Mouse (Mus musculus) kidney, postnatal 25 days (tissue): ENCODE measurements around the gene Amn1.
"Not testable (repeated sequence)": the region's sequence is repeated elsewhere in the genome, so short reads cannot be mapped to it uniquely, and the experiment has no call there.

Experiments
- DNase-seq, 2 experiments: peaks; one replicate each; pipeline ENCODE4 v3.0.0; 2021; ENCODE audit warnings: mixed read lengths in 2 of 2

The Amn1 gene

DNA sequence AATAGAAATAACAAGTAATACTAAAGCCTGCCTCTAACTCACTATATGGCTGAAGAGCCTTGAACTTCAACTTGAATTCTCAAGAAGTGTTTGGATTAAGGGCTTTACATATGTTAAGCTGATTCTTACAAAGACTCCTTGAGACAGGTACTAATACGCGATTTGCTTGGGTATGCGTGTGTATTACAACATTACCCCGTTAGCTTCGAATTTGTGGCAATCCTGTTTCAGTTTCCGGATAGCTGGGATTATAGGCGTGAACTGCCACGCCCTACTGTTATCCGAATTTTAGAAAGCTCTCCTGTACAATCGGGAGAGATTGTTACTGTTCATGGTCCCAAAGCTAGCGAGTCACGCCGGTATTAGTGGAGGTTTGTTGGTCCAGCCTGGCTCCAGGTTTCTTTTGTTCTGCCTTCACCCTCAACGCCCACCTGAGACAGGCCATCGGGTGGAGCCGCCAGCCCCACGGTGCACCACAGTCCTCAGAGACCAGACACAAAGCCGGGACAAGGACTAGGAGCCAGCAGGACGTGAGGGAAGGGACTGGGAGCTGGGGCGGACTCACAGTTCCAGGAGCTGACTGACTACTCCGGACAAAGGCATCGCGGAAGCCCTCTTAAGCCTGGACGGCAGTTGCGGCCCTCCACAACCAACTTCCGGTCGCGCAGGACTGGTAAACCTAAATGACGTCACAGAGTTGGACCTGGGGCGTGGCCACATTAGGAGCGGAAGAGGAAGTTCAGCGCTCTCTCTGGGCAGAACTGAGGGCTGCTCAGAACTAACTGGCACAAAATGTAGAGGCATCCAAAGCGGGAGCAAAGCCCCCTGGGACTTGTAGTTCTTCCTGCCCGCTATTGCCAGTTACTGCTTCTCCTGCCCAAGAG is at the start of gene Amn1:
TSS of gene Amn1 (minus strand) at position 672 of the 884 bp plus-strand sequence.
- peak; percentile 99 for DNase-seq

DNA sequence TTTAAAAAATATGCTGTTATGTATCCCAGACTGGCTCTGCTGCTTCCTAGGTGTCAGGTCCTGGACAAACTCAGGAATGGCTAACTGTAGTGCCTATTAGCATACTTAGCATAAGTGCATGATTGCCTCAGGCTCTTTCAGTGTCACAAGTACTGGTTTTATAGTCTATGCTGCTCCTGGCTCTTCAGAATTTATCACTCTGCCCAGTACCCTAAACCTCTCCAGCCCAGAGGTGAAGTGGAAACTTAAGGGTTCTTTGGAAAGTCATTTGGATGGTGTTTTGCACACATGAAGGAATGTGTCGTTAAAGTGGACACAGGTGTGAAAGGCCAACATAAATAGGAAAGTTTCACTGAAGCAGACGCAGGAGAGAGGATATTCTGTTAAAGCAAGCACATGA is 48.3 kb upstream of the Amn1 start:
- no peak for DNase-seq

DNA sequence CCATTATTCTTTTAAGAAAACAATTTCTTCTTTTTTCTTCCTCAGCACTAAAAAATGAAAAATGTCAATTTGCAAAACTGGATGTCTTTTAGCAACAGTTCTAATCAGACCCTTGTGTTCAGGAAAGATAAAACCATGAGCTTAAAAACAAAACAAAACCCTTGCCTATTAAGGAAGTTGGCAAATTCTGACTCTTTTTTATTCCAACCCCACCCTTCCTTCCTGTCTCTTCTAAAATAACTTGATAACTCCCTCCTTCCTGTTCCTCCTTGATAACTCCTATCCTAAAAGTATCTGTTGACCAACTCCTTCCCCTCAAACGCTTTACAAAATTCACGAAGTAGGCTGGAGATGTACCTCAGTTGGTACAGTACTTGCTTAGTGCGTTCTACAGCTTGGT is 45.4 kb upstream of the Amn1 start:
- no peak for DNase-seq

DNA sequence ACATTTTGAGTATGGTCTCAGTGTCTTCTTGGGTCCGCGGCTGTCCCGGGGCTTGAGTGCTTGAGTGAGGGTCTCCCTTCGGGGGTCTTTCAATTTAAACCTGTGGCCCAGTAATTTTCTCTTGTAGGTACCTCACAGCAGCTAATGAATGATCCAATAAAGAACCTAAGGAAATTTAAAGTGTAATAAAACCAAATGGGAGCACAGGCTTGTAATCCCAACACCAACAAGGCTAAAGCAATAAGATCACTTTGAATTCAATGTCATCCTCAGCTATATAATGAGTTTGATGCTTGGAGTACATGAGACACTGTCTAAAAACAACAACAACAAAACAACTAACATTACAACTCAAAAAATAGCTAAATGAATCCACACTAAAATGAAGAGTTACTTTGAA is 36.2 kb upstream of the Amn1 start:
- DNase-seq = no peak

DNA sequence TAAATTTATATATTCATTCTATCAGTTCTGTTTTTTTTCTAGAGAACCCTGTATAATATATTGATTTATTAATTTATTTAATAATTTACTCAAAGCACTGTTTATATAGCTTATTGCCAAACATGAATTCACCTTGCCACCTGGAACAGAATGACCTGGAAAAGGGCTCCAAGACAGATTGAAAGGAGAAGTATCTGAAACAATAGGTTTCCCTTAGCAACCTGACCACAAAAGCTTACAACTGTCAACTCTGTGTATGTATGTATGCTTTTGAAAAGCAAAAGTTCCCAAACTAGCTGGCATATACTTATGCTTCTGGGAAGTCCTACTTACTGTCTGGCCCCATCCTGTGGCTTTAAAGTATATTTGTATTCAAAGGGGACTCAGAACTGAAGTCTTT is 32.8 kb upstream of the Amn1 start:
- no peak for DNase-seq

DNA sequence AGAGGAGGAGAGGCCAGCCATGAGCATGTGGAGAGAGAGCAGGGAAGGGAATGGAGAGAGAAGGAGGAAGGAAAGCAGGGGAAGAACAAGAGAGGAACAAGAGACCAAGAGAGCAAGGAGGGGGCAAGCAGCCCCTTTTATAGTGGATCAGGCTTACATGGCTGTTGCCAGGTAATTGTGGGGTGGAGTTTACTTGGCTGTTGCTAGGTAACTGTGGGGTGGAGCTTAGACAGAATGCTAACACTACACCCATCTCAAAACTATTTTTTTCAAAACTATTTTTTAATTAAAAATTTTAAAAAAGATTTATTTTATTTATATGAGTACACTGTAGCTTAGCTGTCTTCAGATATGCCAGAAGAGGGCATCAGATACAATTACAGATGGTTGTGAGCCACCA is 10.1 kb upstream of the Amn1 start:
- no peak for DNase-seq

DNA sequence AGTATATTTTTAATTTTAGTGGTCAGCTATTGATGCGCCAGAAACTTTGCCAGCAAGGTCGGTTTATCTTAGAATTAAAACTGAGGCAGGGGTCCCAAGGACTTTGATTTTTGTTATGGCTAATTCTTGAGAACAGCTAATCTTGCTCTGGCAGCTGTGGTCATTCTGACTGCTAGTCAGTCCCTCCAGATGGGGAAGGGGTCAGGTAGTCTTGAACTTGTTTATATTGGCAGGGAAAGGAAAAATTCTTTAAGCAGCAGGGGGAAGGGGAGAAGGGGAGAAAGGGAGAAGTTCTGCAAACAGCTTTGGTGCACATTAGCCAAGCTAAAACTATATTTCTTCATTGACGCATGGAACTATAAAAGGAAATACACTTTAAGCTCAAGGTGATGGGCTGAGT is 8.6 kb upstream of the Amn1 start:
- no peak for DNase-seq

DNA sequence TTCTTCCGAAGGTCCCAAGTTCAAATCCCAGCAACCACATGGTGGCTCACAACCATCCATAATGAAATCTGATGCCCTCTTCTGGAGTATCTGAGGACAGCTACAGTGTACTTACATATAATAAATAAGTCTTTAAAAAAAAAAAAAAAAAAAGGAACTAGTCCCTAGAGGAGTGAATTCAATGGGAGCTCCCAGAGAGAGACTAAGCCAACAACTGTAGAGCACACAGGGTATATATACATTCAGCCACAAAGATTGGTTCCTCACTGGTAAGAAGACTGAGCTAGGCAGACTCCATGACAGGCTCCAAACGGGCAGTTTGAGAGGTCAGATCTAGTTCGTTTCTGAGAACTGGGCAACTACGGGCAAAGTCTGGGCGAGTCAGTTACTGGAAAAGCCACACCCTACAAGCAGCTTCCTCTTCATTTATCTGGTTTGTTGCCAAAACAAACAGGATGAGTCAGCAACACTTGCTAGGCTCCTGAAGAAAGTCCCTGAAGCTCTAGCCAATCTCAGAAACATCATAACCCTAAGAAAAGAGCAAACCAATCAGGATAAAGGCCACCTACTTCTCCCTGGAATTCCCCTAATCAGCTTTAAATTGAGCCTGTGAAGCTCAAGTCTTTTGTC is 4.9 kb upstream of the Amn1 start:
- DNase-seq = peak; percentile 47 to 69

DNA sequence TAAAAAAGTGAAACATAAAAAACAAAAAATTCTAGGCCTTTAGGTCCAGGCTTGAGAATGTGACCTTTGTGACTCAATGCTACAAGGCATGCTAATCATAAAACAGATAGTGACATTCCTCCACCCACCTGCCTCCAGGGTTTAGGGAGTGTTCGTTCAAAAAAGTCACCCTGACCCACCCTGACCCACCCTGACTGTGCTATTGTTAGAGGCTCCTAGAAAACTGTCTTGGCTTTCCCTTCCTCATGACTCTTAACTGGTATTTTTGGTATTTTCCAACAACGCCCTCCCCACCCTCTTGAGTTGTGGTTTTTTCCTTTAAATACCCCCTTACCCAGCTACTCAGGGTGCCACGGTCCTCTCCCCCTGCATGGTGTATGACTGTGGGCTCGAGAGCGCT is 3.4 kb upstream of the Amn1 start:
- not testable (repeated sequence) for DNase-seq

DNA sequence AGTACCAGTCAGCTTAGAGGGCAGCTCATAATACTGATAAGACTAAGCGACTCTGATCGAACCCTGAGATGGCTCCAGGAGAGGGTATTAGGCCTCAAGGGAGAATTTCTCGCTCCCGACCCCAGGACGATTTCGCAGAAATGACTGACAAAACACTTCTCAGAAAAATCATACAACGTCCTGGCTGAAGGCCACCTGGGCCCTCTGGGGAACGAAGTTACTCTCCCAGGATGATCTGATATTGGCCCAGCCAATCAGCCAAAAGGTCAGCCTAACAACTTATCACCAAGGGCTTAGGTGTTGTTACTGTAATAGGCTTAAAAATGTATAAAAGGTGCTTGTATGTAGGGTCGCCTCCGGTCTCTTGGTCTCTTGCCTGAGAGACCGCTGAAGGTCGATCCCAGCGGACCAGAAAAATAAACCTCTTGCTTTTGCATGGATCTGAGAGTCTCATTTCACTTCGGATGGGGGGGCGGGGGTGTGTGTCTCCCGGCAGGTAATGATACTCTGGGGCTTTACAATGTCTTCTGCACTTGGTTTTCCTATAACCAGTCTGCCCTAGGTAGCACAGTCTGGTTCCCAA is 919 bp upstream of the Amn1 start:
- peak in 1 of 2 experiments; percentile 33 for DNase-seq

DNA sequence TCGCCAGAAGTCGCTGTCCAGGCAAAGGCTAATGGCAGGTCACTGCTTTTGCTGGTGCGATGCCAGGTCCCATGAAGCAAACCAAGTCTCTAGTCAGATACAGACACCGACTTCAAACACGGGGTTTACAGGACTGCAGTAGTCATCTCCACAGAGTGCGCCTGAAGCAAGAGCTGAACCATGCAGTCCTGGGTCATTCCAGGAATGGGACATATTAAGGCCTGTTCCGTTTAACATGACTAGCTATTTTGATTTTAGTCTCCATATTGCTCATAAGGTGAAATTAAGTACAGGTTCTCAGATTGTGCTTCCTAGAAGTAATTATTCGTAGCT is 379 bp upstream of the Amn1 start:
- DNase-seq = no peak

DNA sequence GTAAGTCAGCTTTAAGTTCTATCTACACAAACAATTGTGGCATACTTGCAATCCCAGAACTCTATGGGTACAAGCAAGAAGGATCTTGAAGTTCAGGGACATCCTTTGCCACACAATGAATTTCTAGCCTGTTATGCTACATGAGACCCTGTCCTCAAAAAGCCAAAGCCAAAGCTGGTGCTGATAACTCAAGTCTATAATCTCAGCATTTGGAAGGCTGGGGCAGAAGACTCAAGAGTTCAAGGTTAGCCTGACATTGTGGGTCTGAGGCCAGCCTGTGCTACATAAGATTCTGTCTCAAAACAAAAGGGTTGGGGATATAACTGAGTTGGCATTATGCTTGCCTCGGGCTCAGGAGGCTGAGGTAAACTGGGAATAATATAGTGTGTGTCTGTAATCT is 1.1 kb downstream of the Amn1 start:
- DNase-seq = no peak

DNA sequence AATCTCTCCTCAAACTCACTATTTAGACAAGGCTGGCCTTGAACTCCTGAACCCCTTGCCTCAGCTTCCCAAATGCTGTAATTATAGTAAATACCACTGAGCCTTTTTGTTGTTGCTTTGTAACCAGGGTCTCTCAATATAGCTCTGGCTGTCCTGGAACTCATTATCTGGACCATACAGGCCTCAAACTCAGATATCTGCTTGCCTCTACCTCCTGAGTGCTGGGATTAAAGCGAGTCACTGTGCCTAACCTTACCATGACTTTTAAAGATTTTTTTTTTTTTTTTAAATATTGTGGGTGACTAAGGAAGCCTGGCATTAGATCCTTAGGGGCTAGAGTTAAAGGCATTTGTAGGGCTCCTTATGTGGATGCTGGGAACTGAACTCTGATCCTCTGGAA is 4.5 kb downstream of the Amn1 start:
- no peak for DNase-seq

DNA sequence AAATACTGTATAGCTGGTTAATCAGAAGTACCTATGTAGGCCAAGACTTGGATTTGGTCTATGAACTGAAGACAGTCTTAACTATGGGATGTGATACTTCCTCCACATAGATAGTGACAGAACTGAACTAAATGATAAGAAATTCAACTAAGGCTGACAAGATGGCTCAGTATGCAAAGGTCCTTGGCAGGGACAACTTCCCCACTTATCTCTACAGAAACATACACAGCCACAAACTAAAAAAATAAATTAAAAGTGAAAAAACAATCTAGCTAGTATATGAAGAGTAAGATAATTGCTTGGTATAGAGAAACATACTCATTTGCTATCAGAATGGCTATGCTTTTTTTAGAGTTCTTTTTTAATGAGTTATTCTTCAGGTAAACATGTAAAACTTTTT is 9.4 kb downstream of the Amn1 start:
- no peak for DNase-seq

DNA sequence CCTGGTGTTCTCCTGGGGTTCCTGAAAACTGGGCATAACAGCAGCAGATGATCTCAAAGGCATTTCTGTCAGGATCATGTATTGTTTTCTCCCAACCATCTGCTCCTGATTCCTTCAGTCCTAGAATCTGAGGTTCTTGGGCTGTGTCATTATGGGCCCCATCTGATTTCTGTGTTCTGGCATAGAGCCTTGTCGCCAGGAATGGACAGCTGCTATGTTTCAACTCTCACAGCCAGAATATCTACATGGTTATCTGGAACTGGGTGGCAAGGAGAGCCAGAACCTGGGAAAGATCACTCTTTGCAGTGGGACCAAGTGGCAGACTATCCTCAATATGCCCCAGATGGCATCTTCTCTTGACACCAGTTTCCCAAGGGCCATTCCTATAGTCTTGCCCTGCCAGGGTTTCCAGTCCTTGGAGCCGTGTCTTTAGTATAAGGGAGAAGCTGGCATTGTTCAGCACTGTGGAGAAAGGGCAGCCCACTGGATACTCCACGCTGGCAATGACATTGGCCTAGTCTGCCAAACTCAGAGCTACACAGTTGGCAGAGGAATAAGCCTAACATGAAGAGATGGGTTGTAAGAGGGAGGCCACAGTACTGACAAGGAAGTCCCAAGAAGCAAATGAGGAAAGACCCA is 13.5 kb downstream of the Amn1 start:
- DNase-seq = no peak

DNA sequence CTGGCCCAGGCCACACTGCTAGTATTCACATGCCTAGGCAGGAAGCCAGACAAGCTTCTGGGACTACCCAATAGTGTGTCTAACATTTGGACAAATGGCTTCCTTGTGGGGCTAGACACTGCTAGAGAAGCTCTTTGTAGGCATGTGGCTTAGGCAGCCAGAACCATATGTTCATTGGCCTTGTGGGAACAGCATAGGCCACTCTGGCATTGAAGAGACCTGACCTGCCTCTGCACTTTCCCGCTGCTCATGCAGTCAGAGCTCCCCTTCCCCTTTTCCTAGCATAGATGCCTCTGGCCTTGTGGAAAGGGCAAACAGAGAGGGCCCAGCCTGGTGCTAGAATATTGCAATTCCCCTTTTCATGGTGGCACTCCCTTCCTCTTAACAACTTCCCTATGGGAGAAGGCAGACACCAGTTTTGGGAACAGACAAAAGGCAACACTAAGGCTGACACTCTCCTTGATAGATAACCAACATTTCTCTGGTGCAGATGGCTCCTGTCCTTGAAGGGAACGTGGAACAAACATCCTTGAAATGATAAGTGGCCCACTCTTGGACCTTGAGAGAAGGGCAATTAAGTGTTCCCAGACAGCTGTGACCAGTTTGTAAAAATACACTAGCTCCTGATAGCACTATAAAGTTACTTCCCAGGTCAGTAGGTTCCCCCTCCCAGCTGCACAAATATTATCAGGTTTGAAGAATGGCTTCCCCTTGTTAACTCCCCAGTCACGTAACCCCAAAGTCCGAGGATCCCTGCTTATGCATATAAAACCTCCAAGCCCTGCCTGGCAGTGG is 14.5 kb downstream of the Amn1 start:
- peak in 1 of 2 experiments; percentile 38 for DNase-seq

DNA sequence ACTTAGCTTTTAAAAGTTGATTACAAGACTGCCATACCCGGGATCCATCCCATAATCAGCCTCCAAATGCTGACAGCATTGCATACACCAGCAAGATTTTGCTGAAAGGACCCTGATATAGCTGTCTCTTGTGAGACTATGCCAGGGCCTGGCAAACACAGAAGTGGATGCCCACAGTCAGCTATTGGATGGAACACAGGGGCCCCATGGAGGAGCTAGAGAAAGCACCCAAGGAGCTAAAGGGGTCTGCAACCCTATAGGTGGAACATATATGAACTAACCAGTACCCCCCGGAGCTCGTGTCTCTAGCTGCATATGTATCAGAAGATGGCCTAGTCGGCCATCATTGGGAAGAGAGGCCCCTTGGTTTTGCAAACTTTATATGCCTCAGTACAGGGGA is 18.5 kb downstream of the Amn1 start:
- DNase-seq = not testable (repeated sequence)

DNA sequence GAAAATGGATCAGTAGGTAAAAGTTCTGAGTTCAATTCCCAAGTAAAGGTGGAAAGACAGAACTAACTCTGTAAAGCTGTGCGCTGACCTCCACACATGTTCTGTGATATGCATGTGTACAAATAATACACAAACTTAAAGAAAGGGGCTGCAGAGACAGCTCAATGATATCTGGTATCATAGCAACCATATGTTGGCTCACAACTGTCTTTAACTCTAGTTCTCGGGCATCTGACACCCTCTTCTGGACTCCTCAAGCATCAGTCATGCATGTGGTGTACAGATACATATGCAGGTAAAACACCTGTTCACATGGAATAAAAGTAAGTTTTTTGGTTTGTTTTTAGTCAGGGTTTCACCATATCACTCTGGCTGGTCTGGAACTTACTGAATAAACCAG is 20.1 kb downstream of the Amn1 start:
- DNase-seq = no peak

DNA sequence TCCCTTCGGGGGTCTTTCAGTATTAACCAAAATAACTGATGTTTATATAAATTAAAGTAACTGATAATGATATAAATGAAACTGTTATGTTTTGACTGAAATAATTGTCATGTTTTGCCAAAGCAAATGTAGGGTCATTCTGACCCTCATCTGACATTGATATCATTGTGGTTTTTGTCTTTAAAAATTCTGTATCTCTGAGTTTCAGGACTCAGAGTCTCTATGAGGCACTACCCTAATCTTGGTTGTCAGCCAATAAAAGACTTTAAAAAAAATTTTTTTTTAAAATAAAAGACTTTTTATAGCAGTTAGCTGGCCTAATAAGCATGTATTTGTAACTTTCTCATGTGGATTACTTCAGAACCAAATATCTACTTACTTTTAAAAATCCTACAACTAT is 20.8 kb downstream of the Amn1 start:
- DNase-seq = no peak

DNA sequence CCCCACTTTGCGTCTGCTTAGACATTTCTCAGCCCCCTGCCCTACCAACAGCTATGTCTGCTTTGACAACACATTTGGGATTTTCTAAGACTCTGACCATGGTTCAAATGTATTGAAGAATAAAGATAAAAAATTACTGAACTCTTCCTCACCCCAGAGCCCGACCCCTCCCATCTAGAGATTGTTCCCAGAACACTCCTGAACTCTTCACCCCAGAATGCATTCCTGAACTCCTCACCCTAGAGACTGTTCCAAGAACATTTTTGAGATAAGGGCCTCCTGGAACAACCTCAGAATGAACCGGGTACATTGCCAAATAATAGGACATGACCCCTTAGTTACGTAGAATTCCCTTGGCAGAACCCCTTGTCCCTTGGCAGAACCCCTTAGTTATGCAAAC is 21.5 kb downstream of the Amn1 start:
- not testable (repeated sequence) for DNase-seq

DNA sequence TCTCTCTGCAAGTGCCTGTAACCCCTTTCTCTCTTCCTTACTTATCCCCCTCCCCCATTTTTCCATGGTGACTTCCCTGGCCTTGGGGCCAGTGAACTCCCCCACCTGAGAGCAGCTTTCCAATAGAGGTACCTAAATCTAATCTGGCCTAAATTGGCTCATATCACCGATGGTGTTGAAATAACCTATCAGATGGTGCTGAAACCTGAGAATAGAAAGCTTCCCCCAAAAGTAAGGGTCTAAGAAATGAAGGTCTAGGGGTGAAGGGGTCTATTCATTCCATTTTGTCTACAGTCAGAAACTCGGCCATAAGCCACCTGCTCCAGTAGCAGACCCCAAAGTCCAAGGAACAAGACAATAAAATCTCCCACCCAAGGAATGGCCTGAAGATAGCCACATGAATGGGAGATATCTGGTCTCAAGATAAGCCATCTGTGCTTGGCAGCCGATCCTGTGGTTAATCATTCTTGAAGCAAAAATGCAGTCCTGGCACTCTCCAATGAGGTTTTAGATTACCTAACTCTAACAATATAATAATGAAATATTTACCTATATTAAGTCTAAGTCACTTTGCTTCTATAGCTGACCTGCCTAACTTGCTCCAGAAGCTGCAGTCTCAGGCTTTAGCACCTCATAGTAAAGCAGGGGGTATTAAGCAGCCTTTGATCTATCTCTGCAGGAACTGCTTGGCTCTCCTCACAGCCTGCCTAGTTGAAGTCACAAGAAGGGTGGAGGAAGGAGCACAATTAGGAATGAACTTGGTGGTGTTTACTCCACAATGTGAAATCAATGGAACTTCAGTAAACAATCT is 33.3 kb downstream of the Amn1 start:
- DNase-seq = peak; percentile 57 to 60
